Mouse (Mus musculus): ENCODE measurements around the gene Rbfox1.
A peak's percentile ranks its signal among the peaks of the same experiment; 100 is the strongest.

Rbfox1 gene

GRCm38 (mm10) chr16:5884746-5885689 is at the start of gene Rbfox1:
TSS of gene Rbfox1 (plus strand) at chr16:5885355.
- peak; percentile 49; the same call in 1 of the 2 replicates for ATAC-seq (ENCODE audit: insufficient number of reproducible peaks, low FRiP score, low TSS enrichment)

GRCm38 (mm10) chr16:5836744-5837143 is 48.4 kb upstream of the Rbfox1 start:
- no peak for ATAC-seq (ENCODE audit: insufficient number of reproducible peaks, low FRiP score, low TSS enrichment)

GRCm38 (mm10) chr16:5841167-5841566 is 44.0 kb upstream of the Rbfox1 start:
- ATAC-seq (ENCODE audit: insufficient number of reproducible peaks, low FRiP score, low TSS enrichment), result no peak

GRCm38 (mm10) chr16:5845645-5846044 is 39.5 kb upstream of the Rbfox1 start:
- ATAC-seq (ENCODE audit: insufficient number of reproducible peaks, low FRiP score, low TSS enrichment), result no peak

- no peak for ATAC-seq (ENCODE audit: insufficient number of reproducible peaks, low FRiP score, low TSS enrichment)
These were observed 32.1 kb upstream of the Rbfox1 start for GRCm38 (mm10) chr16:5853055-5853454.

GRCm38 (mm10) chr16:5864350-5864749 is 20.8 kb upstream of the Rbfox1 start:
- ATAC-seq (ENCODE audit: insufficient number of reproducible peaks, low FRiP score, low TSS enrichment), result no peak

GRCm38 (mm10) chr16:5866966-5867365 is 18.2 kb upstream of the Rbfox1 start:
- no peak for ATAC-seq (ENCODE audit: insufficient number of reproducible peaks, low FRiP score, low TSS enrichment)

- no peak for ATAC-seq (ENCODE audit: insufficient number of reproducible peaks, low FRiP score, low TSS enrichment)
These were observed 14.8 kb upstream of the Rbfox1 start for GRCm38 (mm10) chr16:5870391-5870790.

GRCm38 (mm10) chr16:5881820-5882219 is 3.3 kb upstream of the Rbfox1 start:
- no peak for ATAC-seq (ENCODE audit: insufficient number of reproducible peaks, low FRiP score, low TSS enrichment)

GRCm38 (mm10) chr16:5885690-5886050 is 515 bp downstream of the Rbfox1 start:
- no peak for ATAC-seq (ENCODE audit: insufficient number of reproducible peaks, low FRiP score, low TSS enrichment)

- no peak for ATAC-seq (ENCODE audit: insufficient number of reproducible peaks, low FRiP score, low TSS enrichment)
These were observed 10.4 kb downstream of the Rbfox1 start for GRCm38 (mm10) chr16:5895564-5895963.

- no peak for ATAC-seq (ENCODE audit: insufficient number of reproducible peaks, low FRiP score, low TSS enrichment)
These were observed 13.2 kb downstream of the Rbfox1 start for GRCm38 (mm10) chr16:5898330-5898729.

- ATAC-seq (ENCODE audit: insufficient number of reproducible peaks, low FRiP score, low TSS enrichment), result no peak
These were observed 25.6 kb downstream of the Rbfox1 start for GRCm38 (mm10) chr16:5910742-5911141.

- peak; percentile 94 for ATAC-seq (ENCODE audit: insufficient number of reproducible peaks, low FRiP score, low TSS enrichment)
These were observed 26.7 kb downstream of the Rbfox1 start for GRCm38 (mm10) chr16:5911880-5912327.

GRCm38 (mm10) chr16:5917937-5918336 is 32.8 kb downstream of the Rbfox1 start:
- ATAC-seq (ENCODE audit: insufficient number of reproducible peaks, low FRiP score, low TSS enrichment), result no peak

- ATAC-seq (ENCODE audit: insufficient number of reproducible peaks, low FRiP score, low TSS enrichment), result no peak
These were observed 41.8 kb downstream of the Rbfox1 start for GRCm38 (mm10) chr16:5926986-5927385.

- peak; percentile 61; the same call in 1 of the 2 replicates for ATAC-seq (ENCODE audit: insufficient number of reproducible peaks, low FRiP score, low TSS enrichment)
These were observed 46.5 kb downstream of the Rbfox1 start for GRCm38 (mm10) chr16:5931680-5932079.

- ATAC-seq (ENCODE audit: insufficient number of reproducible peaks, low FRiP score, low TSS enrichment), result no peak
These were observed 54.9 kb downstream of the Rbfox1 start for GRCm38 (mm10) chr16:5940016-5940415.

- ATAC-seq (ENCODE audit: insufficient number of reproducible peaks, low FRiP score, low TSS enrichment), result no peak
These were observed 60.5 kb downstream of the Rbfox1 start for GRCm38 (mm10) chr16:5945682-5946081.

- no peak for ATAC-seq (ENCODE audit: insufficient number of reproducible peaks, low FRiP score, low TSS enrichment)
These were observed 68.0 kb downstream of the Rbfox1 start for GRCm38 (mm10) chr16:5953106-5953505.

- no peak for ATAC-seq (ENCODE audit: insufficient number of reproducible peaks, low FRiP score, low TSS enrichment)
These were observed 72.3 kb downstream of the Rbfox1 start for GRCm38 (mm10) chr16:5957418-5957817.

- no peak for ATAC-seq (ENCODE audit: insufficient number of reproducible peaks, low FRiP score, low TSS enrichment)
These were observed 76.6 kb downstream of the Rbfox1 start for GRCm38 (mm10) chr16:5961786-5962185.

All from cerebellum, adult (tissue).